Mouse (Mus musculus): ENCODE data around the gene Dst.

- TF ChIP-seq CTCF (conservative IDR thresholded peaks at IDR 0.05 in 1 of 2, IDR thresholded peaks at IDR 0.05 in 1 of 2; ENCODE audit: low read depth in 2 of 2, low read length in 2 of 2), result no peak
- no peak for TF ChIP-seq E2F4 (IDR thresholded peaks at IDR 0.05; ENCODE audit: insufficient replicate concordance, low read depth, low read length)
- no peak for TF ChIP-seq POLR2A (IDR thresholded peaks at IDR 0.05; ENCODE audit: low read depth, low read length)
- TF ChIP-seq CHD2 (IDR thresholded peaks at IDR 0.05; ENCODE audit: low read length), result no peak
- TF ChIP-seq JUND (conservative IDR thresholded peaks at IDR 0.05; ENCODE audit: low read depth, low read length), result no peak
- no peak for TF ChIP-seq TCF12 (IDR thresholded peaks at IDR 0.05; ENCODE audit: low read depth, low read length)
- TF ChIP-seq ZNF384 (IDR thresholded peaks at IDR 0.05; ENCODE audit: low read depth, low read length), result no peak
- TF ChIP-seq RCOR1 (conservative IDR thresholded peaks at IDR 0.05; ENCODE audit: low read depth, low read length), result no peak
- no peak for TF ChIP-seq USF1 (IDR thresholded peaks at IDR 0.05; ENCODE audit: low read depth, low read length)
- no peak for TF ChIP-seq EP300 (IDR thresholded peaks at IDR 0.05; ENCODE audit: low read length)
- TF ChIP-seq BHLHE40 (IDR thresholded peaks at IDR 0.05; ENCODE audit: low read depth, low read length), result no peak
These were observed 402.7 kb downstream of the Dst start for GRCm38 (mm10) chr1:34310532-34311250.
